Mouse (Mus musculus) megakaryocyte, adult 5-6 weeks (primary cell): ENCODE measurements at regions not wholly inside any gene's neighbourhood (a gene's known extent, or its start where the extent isn't known, plus 50 kb on each side); places are given as distances from the start of the nearest gene placed in this dataset.

Experiments used
- ATAC-seq: 2 replicates; pipeline ENCODE4 v1.8.0; 2016; ENCODE audit warnings: mild to moderate bottlenecking, inconsistent platforms; ENCODE audit not compliant: poor library complexity, severe bottlenecking

DNA sequence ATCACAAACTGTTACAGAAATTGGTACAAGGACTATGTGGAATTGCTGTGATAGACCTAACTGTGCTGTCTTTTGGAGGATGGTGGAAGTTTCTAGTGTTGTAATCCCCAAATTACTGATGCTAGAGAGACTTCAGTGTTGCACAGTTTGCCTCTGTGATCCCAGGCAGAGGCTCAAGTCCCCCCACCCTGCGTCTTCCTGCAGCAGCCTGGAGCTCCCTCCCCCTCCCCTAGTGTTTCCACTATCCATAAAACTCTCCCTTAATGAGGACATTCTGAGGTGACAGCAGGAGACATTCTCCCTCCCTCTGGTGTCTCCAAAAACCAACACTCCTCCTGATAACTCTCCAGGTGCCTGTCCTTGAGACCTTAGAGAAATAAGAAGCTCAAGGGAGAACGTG, 242.8 kb downstream of the 1700064H15Rik start:
- no peak for ATAC-seq

DNA sequence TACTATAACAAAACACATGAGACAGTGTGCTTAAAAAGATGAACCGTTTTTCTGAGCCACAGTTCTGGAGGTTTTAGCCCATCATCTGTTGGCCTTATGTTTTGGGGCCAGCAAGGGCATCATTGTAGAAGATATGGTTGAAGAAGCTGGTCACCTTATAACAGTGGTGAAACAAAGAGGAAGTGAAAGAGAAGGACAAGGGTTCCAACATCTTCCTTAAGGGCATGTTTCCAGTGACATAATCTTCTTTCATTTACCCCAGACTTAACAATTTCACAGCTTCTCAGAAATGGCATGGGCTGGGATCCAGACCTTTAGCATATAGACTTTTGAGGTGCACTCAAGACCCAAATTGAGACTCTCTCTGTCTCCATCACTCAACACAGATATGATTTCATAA, 259.5 kb downstream of the 1700064H15Rik start:
- ATAC-seq, result peak; percentile 60

DNA sequence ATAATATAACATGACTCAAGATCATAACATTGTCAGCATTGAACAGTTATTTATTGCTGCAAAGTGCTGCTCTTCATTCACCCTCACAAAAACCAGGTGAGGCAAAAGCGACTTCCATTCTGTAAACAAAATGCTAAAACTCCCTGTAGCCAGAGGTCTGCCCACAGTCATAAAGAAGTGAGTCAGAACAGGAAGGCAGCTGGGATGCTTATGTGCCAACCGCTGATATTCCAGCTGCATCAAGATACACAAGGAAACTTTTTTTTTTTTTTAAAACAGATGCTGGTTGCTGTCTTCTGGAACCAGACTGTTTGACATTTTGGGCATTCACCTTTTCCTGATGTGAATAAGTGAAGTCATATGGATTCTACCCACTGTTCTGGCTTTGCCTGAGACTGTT, 260.7 kb downstream of the 1700064H15Rik start:
- ATAC-seq, result no peak
